Mouse (Mus musculus) hindbrain, embryonic 14.5 days (tissue): Measurements from ENCODE around the gene Tprg. TPM values are rescaled to one million over a fixed set of nuclear protein-coding genes. Genes with fewer than 3 reads are reported as not detected.

ENCODE experiments used
- ATAC-seq: fragments of 200-750 bp; cut with Nextera tagmentation; 2 replicates; pipeline ENCODE4 v1.8.0; 2017; ENCODE audit warnings: moderate number of reproducible peaks, mild to moderate bottlenecking, moderate TSS enrichment, moderate library complexity; ENCODE audit not compliant: low FRiP score
- DNase-seq: peaks from one replicate; pipeline ENCODE4 v3.0.0-alpha.2; 2015; ENCODE audit warnings: low spot score
- H3K27ac ChIP-seq: fragments of 300-500 bp; sonication (generic); 2 replicates; pipeline ENCODE4 v1.5.1; 2014; ENCODE audit warnings: mild to moderate bottlenecking, moderate library complexity
- H3K27me3 ChIP-seq: fragments of 300-500 bp; sonication (generic); 2 replicates; pipeline ENCODE4 v1.6.1; 2014; ENCODE audit warnings: mild to moderate bottlenecking, low read length, mixed read lengths; ENCODE audit not compliant: control insufficient read depth, insufficient read depth
- H3K36me3 ChIP-seq: fragments of 300-500 bp; sonication (generic); replicated peaks from 2 replicates; pipeline ENCODE4 v1.6.1; 2014; ENCODE audit not compliant: control insufficient read depth, insufficient read depth
- H3K4me1 ChIP-seq: fragments of 300-500 bp; sonication (generic); replicated peaks from 2 replicates; pipeline ENCODE4 v1.6.1; 2014; ENCODE audit warnings: antibody characterized with exemption, low read length, mixed read lengths; ENCODE audit not compliant: control insufficient read depth, insufficient read depth
- H3K4me2 ChIP-seq: fragments of 300-500 bp; sonication (generic); replicated peaks from 2 replicates; pipeline ENCODE4 v1.6.1; 2014; ENCODE audit warnings: mild to moderate bottlenecking, moderate library complexity
- H3K4me3 ChIP-seq: fragments of 300-500 bp; sonication (generic); replicated peaks from 2 replicates; pipeline ENCODE4 v1.5.1; 2014; ENCODE audit warnings: mild to moderate bottlenecking, low read length
- H3K9ac ChIP-seq: fragments of 300-500 bp; sonication (generic); 2 replicates; pipeline ENCODE4 v1.6.1; 2014
- H3K9me3 ChIP-seq: fragments of 300-500 bp; sonication (generic); 2 replicates; pipeline ENCODE4 v1.6.1; 2016; ENCODE audit warnings: low read length; ENCODE audit not compliant: control insufficient read depth
- WGBS: fragments of 180-500 bp; shearing (Covaris S2); extraction: QIAGEN DNeasy Blood & Tissue Kit; methylation state at CpG from one replicate; pipeline ENCODE4 v1.1.7; 2014; 5-methylcytosine and 5-hydroxymethylcytosine counted together
- polyA plus RNA-seq: library from polyadenylated mRNA; unstranded; fragments of >200 nt; fragmentation: Nextera tagmentation; extraction: Ambion mirVana; gene quantifications from 2 replicates; pipeline ENCODE4 v1.2.1, GENCODE M21; 2014

The Tprg gene
- polyA plus RNA-seq, 1 experiment from 2014 or later = not detected

GRCm38 (mm10) chr16:25413885-25414284 lies 127.3 kb downstream of the Tprg start:
- WGBS = 74% methylated on average over 1 of the region's 1 CpGs
- H3K4me3 ChIP-seq = no peak overlapping the region
- H3K27ac ChIP-seq = no peak overlapping the region
- no peak overlapping the region for H3K9ac ChIP-seq
- H3K4me1 ChIP-seq = no peaks in the 10 kb centered on the region
- DNase-seq (no peak), ATAC-seq (no peak)
- no peaks in the 10 kb centered on the region for H3K27me3 ChIP-seq
- H3K4me2 ChIP-seq = no peak overlapping the region
- no peaks in the 10 kb centered on the region for H3K36me3 ChIP-seq
- H3K9me3 ChIP-seq = no peaks in the 10 kb centered on the region

DNA sequence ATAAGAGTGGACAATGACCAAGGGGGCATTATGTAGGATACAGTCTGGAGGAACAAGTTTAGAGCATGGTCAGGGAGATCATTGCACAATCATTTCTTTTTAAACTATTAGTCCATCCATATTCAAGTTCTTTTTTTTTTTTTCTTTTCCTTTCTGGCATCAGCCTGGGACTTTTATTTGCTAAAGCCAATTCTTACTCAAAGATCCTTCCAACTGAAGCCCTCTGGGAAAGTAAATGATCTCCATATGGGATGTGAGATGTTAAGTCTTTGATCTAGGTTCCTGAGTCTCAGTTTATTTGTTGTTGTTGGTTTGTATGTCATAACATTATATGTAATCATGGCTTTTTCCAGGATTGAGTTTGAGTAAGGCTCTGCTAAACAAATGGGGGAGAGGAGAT lies 128.6 kb downstream of the Tprg start:
- Histone ChIP-seq H3K4me3 (no peak overlapping the region), H3K36me3 (no peaks in the 10 kb centered on the region), H3K4me2 (no peak overlapping the region), H3K4me1 (no peaks in the 10 kb centered on the region), H3K27ac (no peak overlapping the region), H3K9ac (no peak overlapping the region), H3K27me3 (no peaks in the 10 kb centered on the region), H3K9me3 (no peaks in the 10 kb centered on the region)
- no peak for ATAC-seq
- no peak for DNase-seq

DNA sequence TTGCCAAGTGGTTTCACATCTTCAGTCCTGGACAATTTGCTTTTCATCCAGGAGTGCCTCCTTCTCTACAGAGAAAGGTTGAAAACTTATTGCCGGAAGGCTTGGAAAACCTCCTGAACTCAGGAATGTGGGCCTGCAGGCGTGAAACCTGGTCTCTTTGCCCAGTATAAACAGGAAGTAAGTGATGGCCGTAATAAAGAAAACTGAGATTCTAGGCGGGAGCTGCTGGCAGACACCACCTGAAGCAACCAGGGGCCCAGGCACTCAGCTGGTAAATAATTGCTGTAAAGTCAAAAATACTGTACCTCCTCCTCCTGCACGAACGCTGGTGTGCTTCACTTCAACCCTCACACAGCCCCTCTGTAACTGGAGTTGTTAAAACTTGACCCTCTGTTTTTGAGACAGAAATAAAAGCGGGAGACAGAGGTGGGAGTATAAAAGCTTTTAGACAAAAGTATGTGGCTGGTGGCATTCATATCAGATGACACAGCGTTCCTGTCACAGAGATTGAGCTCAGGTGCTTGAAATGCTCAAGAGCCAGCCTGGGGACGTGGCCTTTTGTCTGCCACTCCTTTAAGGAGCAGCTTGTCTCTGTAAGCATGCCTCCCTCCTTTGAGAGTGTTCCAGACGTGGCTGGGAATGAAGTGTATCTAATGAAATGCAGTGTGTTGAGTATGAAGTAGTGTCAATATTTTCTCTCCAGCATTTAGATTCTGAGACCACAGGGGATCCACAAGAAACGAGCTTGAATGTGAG lies 131.4 kb downstream of the Tprg start:
- no peaks in the 10 kb centered on the region for H3K4me1 ChIP-seq
- H3K4me2 ChIP-seq = no peak overlapping the region
- no peak overlapping the region for H3K27ac ChIP-seq
- H3K27me3 ChIP-seq = no peaks in the 10 kb centered on the region
- no peak for DNase-seq
- WGBS = 54% methylated on average over 11 of the region's 11 CpGs
- ATAC-seq = no peak
- H3K36me3 ChIP-seq = no peaks in the 10 kb centered on the region
- no peaks in the 10 kb centered on the region for H3K9me3 ChIP-seq
- no peak overlapping the region for H3K4me3 ChIP-seq
- H3K9ac ChIP-seq = no peak overlapping the region

DNA sequence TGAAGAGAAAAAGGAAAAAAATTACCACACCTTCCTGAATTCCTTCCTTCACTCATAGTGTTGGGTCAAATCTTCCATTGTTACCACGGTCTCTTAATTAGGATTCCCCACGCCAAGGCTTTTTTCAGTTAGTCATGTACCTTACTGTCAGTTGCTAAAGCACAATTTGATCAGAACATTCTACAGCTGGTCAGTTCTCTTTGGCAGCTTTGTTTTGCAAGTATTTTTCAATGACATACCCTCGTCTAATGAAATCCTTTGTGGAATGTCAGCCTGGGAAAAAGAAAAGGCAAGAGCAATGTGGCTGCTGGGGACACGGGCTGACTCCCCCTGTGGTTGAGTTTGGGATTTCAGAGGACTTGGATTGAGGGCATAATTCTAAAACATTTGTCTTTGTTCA lies 136.4 kb downstream of the Tprg start:
- Histone ChIP-seq H3K9ac (no peak overlapping the region), H3K4me1 (peaks cover 5% of the 10 kb centered on the region; the same call in 1 of the 2 replicates), H3K4me2 (no peak overlapping the region), H3K9me3 (no peaks in the 10 kb centered on the region), H3K36me3 (no peaks in the 10 kb centered on the region), H3K27me3 (no peaks in the 10 kb centered on the region), H3K27ac (no peak overlapping the region), H3K4me3 (no peak overlapping the region)
- WGBS = 68% methylated on average over 4 of the region's 4 CpGs
- DNase-seq (no peak), ATAC-seq (no peak)

- peaks cover 5% of the 10 kb centered on the region; the same call in 1 of the 2 replicates for H3K4me1 ChIP-seq
- no peaks in the 10 kb centered on the region for H3K9me3 ChIP-seq
- no peak overlapping the region for H3K4me3 ChIP-seq
- no peak for ATAC-seq
- no peak overlapping the region for H3K9ac ChIP-seq
- H3K4me2 ChIP-seq = no peak overlapping the region
- no peak for DNase-seq
- no peaks in the 10 kb centered on the region for H3K27me3 ChIP-seq
- WGBS = 91% methylated on average over 4 of the region's 4 CpGs
- H3K27ac ChIP-seq = no peak overlapping the region
- no peaks in the 10 kb centered on the region for H3K36me3 ChIP-seq
Measured at GRCm38 (mm10) chr16:25424001-25424400, 137.4 kb downstream of the Tprg start.

DNA sequence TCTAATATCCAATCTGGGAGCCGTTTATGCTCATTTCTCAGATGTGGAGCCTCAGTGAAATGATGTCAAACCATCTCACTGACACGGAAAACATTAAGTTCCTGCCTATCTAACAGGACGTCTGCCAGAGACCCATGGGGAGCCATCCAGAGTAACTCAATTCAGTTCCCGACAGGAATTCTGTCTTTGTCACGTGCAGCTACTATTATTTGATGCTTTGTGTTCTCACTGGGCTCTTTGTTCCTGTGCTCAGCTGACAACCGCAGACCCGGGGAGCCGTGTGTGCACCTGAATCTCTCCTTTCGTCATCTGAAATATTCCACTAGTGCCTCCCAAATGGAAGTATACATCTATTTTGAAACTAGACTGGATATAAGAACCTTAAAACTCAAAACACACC lies 138.3 kb downstream of the Tprg start:
- DNase-seq = peak; percentile 27
- ATAC-seq = peak; percentile 53; the same call in 1 of the 2 replicates

GRCm38 (mm10) chr16:25425376-25425775 lies 138.8 kb downstream of the Tprg start:
- DNase-seq (peak; percentile 29), ATAC-seq (no peak)
- Histone ChIP-seq H3K9me3 (no peaks in the 10 kb centered on the region), H3K4me1 (peaks cover 5% of the 10 kb centered on the region; the same call in 1 of the 2 replicates), H3K36me3 (no peaks in the 10 kb centered on the region), H3K27me3 (no peaks in the 10 kb centered on the region), H3K9ac (no peak overlapping the region), H3K27ac (peak overlapping the region; percentile 57), H3K4me2 (no peak overlapping the region; the same call in 1 of the 2 replicates), H3K4me3 (no peak overlapping the region)
- 36% methylated on average over 1 of the region's 1 CpGs for WGBS

More for the DNA sequence above, 138.3 kb downstream of the Tprg start:
- no peak overlapping the region; the same call in 1 of the 2 replicates for H3K4me2 ChIP-seq
- H3K4me3 ChIP-seq = no peak overlapping the region
- no peaks in the 10 kb centered on the region for H3K9me3 ChIP-seq
- H3K27me3 ChIP-seq = no peaks in the 10 kb centered on the region
- peak overlapping the region; percentile 57 for H3K27ac ChIP-seq
- 30% methylated on average over 9 of the region's 9 CpGs for WGBS
- no peak overlapping the region for H3K9ac ChIP-seq
- H3K36me3 ChIP-seq = no peaks in the 10 kb centered on the region
- H3K4me1 ChIP-seq = peaks cover 5% of the 10 kb centered on the region; the same call in 1 of the 2 replicates

DNA sequence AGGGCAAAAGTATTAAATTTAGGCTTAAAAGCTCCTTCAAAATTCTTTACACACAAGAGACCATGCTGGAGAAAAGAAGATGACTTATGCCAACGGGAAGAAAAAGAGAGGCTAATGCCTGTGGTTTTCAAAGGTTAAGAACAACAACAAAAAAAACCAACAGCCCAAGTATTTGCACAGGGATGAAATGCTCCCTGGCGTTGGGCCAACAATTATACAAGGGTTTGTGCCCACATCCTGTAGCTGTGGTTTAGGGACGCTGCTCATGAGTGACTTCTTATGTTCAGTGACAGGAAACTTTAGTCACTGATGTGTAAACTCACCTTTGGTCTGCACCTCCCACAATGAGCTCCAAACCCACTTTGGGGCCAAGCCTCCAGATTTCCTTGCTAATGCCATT lies 139.6 kb downstream of the Tprg start:
- Histone ChIP-seq H3K9me3 (no peaks in the 10 kb centered on the region), H3K4me1 (peaks cover 5% of the 10 kb centered on the region; the same call in 1 of the 2 replicates), H3K9ac (no peak overlapping the region), H3K27ac (no peak overlapping the region), H3K4me3 (no peak overlapping the region), H3K36me3 (no peaks in the 10 kb centered on the region), H3K27me3 (no peaks in the 10 kb centered on the region), H3K4me2 (no peak overlapping the region)
- 63% methylated on average over 3 of the region's 3 CpGs for WGBS
- ATAC-seq (no peak), DNase-seq (peak; percentile 28)

- Histone ChIP-seq H3K4me2 (no peak overlapping the region), H3K27ac (no peak overlapping the region), H3K9ac (no peak overlapping the region), H3K27me3 (no peaks in the 10 kb centered on the region), H3K4me1 (no peaks in the 10 kb centered on the region), H3K9me3 (no peaks in the 10 kb centered on the region), H3K4me3 (no peak overlapping the region), H3K36me3 (no peaks in the 10 kb centered on the region)
- ATAC-seq = no peak
- no peak for DNase-seq
- 81% methylated on average over 2 of the region's 2 CpGs for WGBS
Measured at GRCm38 (mm10) chr16:25440039-25440438, 153.4 kb downstream of the Tprg start.
